Mouse (Mus musculus) limb, embryonic 15.5 days (tissue): ENCODE data around the gene Wnt10b. TPM values are rescaled to one million over a fixed set of nuclear protein-coding genes. Genes with fewer than 3 reads are reported as not detected.
"Not testable (repeated sequence)": the region's sequence is repeated elsewhere in the genome, so short reads cannot be mapped to it uniquely, and the experiment has no call there.

Experiments used
- ATAC-seq: fragments of 200-750 bp; cut with Nextera tagmentation; 2 replicates; pipeline ENCODE4 v1.8.0; 2017; ENCODE audit warnings: low read depth, moderate TSS enrichment; ENCODE audit not compliant: insufficient number of reproducible peaks, low FRiP score, low TSS enrichment
- H3K27ac ChIP-seq: fragments of 300-500 bp; sonication (generic); 2 replicates; pipeline ENCODE4 v1.5.1; 2015; ENCODE audit warnings: moderate library complexity, mild to moderate bottlenecking, inconsistent platforms
- H3K27me3 ChIP-seq: fragments of 300-500 bp; sonication (generic); 2 replicates; pipeline ENCODE4 v1.6.1; 2015; ENCODE audit warnings: inconsistent platforms
- H3K36me3 ChIP-seq: fragments of 300-500 bp; sonication (generic); 2 replicates; pipeline ENCODE4 v1.6.1; 2015; ENCODE audit warnings: inconsistent platforms
- H3K4me1 ChIP-seq: fragments of 300-500 bp; sonication (generic); 2 replicates; pipeline ENCODE4 v1.6.1; 2015; ENCODE audit warnings: inconsistent platforms
- H3K4me2 ChIP-seq: fragments of 300-500 bp; sonication (generic); 2 replicates; pipeline ENCODE4 v1.6.1; 2015; ENCODE audit warnings: mild to moderate bottlenecking, inconsistent platforms
- H3K4me3 ChIP-seq: fragments of 300-500 bp; sonication (generic); 2 replicates; pipeline ENCODE4 v1.5.1; 2015; ENCODE audit warnings: mild to moderate bottlenecking, inconsistent platforms
- H3K9ac ChIP-seq: fragments of 300-500 bp; sonication (generic); 2 replicates; pipeline ENCODE4 v1.6.1; 2015; ENCODE audit warnings: inconsistent platforms
- H3K9me3 ChIP-seq: fragments of 300-500 bp; sonication (generic); 2 replicates; pipeline ENCODE4 v1.6.1; 2016; ENCODE audit warnings: inconsistent platforms
- WGBS: fragments of 180-500 bp; shearing (Covaris S2); methylation state at CpG from one replicate; pipeline ENCODE4 v1.1.7; 2015; 5-methylcytosine and 5-hydroxymethylcytosine counted together
- polyA plus RNA-seq: library from polyadenylated mRNA; unstranded; fragments of >200 nt; fragmentation: Nextera tagmentation; extraction: Ambion mirVana; gene quantifications from 2 replicates; pipeline ENCODE4 v1.2.1, GENCODE M21; 2015

Gene Wnt10b
- polyA plus RNA-seq = 6.0 and 7.0 TPM in 2 replicates

DNA sequence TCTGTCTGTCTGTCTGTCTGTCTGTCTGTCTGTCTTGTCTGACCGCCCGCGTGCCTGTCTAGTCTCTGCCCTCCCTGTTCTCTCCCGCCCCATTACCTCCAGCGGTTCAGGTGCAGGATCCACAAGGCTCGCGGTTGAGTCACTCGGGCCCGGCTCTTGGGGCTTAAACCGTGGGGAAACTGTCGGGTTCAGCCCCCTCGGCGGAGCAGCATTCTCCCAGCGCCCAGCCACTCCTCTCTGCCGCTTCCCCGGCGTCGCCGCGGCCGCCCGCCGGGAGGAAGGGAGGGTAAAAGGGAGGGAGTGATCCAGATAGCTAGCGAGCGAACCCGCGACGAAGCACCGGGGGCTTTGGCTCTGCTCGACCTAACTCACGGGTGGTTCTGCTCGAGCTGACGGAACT is at the start of gene Wnt10b:
Gene Wnt10b, minus strand, starts transcription at position 389 of the 400 bp plus-strand sequence.
- Histone ChIP-seq H3K27ac (peak within 1 kb of the TSS; percentile 75), H3K36me3 (no peaks in the 10 kb centered on the region), H3K4me2 (peak within 1 kb of the TSS; percentile 49), H3K4me3 (peak within 1 kb of the TSS; percentile 37), H3K9me3 (no peaks in the 10 kb centered on the region), H3K4me1 (peaks cover 58% of the 10 kb centered on the region), H3K9ac (peak within 1 kb of the TSS; percentile 17; the same call in 1 of the 2 replicates), H3K27me3 (peaks cover 97% of the 10 kb centered on the region)
- under 1% methylated on average over 24 of the region's 33 CpGs for WGBS
- ATAC-seq = no peak

DNA sequence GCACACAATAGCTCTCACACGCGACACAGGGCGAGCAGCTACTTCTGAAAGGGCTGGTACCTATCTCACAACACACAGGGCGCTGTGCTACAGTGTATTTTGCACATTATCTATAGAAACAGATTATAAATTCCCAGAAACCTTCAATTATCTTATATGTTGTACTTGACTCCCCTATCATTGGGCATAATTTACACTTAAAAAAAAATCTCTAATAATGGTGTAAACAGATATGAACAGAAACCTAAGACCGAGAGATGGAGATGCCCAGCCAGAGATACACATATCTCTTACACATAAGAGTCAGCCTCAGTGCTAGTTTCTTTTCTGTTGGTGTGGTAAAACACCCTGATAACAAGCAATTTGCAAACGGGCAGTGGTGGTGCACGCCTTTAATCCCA is 49.7 kb upstream of the Wnt10b start:
- no peaks in the 10 kb centered on the region for H3K27me3 ChIP-seq
- peaks cover 47% of the 10 kb centered on the region for H3K36me3 ChIP-seq
- WGBS = 91% methylated on average over 7 of the region's 7 CpGs

DNA sequence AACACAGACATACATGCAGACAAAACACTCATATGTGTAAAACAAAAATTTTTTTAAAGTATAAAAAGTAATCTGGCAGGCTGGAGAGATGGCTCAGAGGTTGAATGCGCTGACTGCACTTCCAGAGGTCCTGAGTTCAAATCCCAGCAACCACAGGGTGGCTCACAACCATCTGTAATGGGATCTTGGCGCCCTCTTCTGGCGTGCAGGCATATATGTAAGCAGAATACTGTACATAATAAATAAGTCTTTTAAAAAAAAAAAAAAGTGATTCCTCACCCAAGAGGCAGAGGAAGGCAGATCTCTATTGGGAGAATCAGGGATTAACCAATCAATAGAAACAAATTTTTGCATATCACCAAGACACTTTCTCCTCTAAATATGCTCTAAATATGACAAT is 45.5 kb upstream of the Wnt10b start:
- Histone ChIP-seq H3K36me3 (peaks cover 68% of the 10 kb centered on the region), H3K9me3 (no peaks in the 10 kb centered on the region), H3K4me2 (no peak overlapping the region), H3K4me1 (no peaks in the 10 kb centered on the region), H3K9ac (no peak overlapping the region), H3K27ac (no peak overlapping the region), H3K27me3 (no peaks in the 10 kb centered on the region), H3K4me3 (no peak overlapping the region)
- no peak for ATAC-seq
- 72% methylated on average over 3 of the region's 3 CpGs for WGBS

More for the DNA sequence above, 49.7 kb upstream of the Wnt10b start:
- no peaks in the 10 kb centered on the region for H3K9me3 ChIP-seq
- H3K4me3 ChIP-seq = no peak overlapping the region
- H3K27ac ChIP-seq = no peak overlapping the region
- no peak overlapping the region for H3K9ac ChIP-seq
- ATAC-seq = no peak
- peaks cover 17% of the 10 kb centered on the region for H3K4me1 ChIP-seq
- H3K4me2 ChIP-seq = no peak overlapping the region

DNA sequence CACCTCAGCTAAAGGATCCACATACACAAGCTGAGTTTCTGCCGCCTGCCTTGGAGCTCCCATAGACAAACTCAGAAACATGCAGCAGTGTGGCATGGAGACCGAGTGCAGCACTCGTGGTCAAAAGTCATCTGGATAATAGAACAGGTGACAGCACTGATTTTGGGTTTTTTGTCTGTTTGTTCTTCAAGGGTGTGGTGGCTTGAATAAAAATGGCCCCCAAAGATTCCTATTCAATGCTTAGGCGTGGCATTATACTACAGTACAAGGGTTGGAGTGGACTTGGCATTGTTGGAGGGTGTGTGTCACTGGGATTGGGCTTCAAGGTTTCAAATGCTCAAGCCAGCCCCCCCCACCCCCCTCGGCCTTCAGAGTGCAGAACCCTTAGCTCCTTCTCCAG is 44.2 kb upstream of the Wnt10b start:
- ATAC-seq = no peak

DNA sequence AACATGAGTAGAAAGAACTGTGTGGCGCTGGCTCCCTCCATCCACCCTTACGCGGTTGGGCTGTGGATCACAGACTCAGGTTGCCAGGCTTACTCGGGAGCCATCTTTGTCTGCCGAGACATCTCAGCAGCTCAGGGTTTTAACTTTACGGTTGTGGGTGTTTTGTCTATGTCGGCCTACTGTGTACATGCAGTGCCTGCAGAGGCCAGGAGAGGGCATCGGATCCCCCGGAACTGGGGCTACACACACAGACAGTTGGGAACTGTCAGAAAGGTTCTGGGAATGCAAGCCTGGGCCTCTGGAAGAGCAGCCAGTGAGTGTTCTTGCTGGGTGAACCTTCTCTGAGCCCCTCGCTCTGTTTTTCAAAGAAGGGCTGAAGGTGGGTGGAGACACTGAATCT is 43.5 kb upstream of the Wnt10b start:
- H3K4me2 ChIP-seq = no peak overlapping the region
- WGBS = 37% methylated on average over 10 of the region's 10 CpGs
- no peak overlapping the region for H3K9ac ChIP-seq
- no peaks in the 10 kb centered on the region for H3K9me3 ChIP-seq
- no peaks in the 10 kb centered on the region for H3K4me1 ChIP-seq
- ATAC-seq = no peak
- H3K4me3 ChIP-seq = no peak overlapping the region
- H3K27me3 ChIP-seq = no peaks in the 10 kb centered on the region
- H3K27ac ChIP-seq = no peak overlapping the region
- H3K36me3 ChIP-seq = peaks cover 64% of the 10 kb centered on the region

More for the DNA sequence above, 44.2 kb upstream of the Wnt10b start:
- no peaks in the 10 kb centered on the region for H3K4me1 ChIP-seq
- peaks cover 60% of the 10 kb centered on the region for H3K36me3 ChIP-seq
- H3K9me3 ChIP-seq = no peaks in the 10 kb centered on the region
- WGBS = 91% methylated on average over 5 of the region's 5 CpGs
- H3K4me3 ChIP-seq = no peak overlapping the region
- no peak overlapping the region for H3K27ac ChIP-seq
- no peak overlapping the region for H3K9ac ChIP-seq
- H3K27me3 ChIP-seq = no peaks in the 10 kb centered on the region
- H3K4me2 ChIP-seq = no peak overlapping the region

DNA sequence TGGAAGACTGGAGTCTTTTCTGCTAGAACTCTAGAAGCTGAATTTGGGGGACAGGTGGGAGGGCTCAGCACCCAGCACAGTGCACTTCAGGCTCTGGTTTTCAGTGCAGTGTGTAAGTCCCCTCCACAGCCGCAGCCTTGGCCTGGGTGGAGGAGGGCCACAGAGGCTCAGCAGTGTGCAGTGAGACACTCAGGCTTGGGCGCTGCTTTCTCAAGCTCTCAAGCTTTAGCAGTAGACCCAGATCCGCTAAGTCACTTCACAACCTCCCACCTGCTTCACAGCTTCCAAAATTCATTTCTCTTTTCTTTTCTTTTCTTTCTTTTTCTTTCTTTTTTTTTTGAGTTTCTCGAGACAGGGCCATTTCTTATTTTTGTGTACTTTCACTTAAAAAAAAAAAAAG is 43.0 kb upstream of the Wnt10b start:
- no peaks in the 10 kb centered on the region for H3K9me3 ChIP-seq
- no peaks in the 10 kb centered on the region for H3K27me3 ChIP-seq
- no peak for ATAC-seq
- H3K27ac ChIP-seq = no peak overlapping the region
- H3K36me3 ChIP-seq = peaks cover 64% of the 10 kb centered on the region
- 87% methylated on average over 4 of the region's 4 CpGs for WGBS
- no peak overlapping the region for H3K4me3 ChIP-seq
- H3K9ac ChIP-seq = no peak overlapping the region
- H3K4me2 ChIP-seq = no peak overlapping the region
- no peaks in the 10 kb centered on the region for H3K4me1 ChIP-seq

DNA sequence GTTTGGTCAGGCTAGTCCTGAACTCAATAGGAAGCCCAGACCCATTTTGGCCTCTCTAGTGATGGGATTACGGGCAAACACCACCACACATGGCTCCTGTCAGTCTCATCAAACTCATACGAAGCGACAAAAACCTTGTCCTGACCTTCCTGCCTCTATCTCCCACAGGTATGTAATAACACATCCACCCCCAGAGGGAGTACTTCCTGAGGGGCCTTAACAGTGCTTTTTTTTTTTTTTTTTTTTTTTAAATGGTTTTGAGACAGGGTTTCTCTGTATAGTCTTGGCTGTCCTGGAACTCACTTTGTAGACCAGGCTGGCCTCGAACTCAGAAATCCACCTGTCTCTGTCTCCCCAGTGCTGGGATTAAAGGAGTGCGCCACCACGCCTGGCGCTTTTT is 40.2 kb upstream of the Wnt10b start:
- Histone ChIP-seq H3K9ac (no peak overlapping the region), H3K36me3 (peaks cover 61% of the 10 kb centered on the region), H3K27me3 (no peaks in the 10 kb centered on the region), H3K27ac (no peak overlapping the region), H3K4me3 (no peak overlapping the region), H3K4me1 (no peaks in the 10 kb centered on the region), H3K9me3 (no peaks in the 10 kb centered on the region), H3K4me2 (no peak overlapping the region)
- 95% methylated on average over 7 of the region's 7 CpGs for WGBS
- ATAC-seq = no peak

DNA sequence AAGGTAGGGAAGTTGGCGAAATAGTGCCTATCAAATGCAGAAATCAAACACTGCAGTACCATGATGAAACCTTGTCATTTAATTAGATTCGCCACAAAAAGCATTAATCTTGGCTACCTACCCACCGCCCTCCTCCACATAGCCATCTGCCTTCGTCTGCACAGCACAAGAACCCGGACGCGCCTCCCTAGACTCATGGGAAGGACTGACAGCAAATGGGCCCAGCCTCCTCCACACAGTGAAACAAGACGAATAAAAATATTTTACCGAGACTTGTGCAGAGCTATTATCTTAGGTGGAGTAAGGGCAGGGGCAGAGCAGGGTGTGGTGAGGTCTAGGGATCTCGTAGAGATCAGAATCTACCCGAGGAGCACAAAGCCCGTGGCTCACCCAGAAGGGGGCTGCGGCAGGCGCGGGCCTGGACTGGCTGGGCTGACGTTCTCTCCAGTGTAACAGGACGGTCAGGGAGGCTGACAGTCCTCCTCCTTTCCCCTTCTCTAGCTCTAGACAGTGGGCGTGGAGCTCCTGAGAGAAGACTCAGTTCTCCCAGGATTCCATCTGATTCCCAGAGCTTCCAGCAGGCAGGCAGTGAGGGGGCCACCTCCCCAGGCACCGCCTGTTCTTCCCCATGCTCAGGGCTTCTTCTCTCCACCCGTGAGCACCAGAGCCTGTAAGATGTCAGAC is 34.9 kb upstream of the Wnt10b start:
- Histone ChIP-seq H3K36me3 (peaks cover 57% of the 10 kb centered on the region), H3K27me3 (peaks cover 35% of the 10 kb centered on the region), H3K4me2 (no peak overlapping the region), H3K4me1 (peaks cover 8% of the 10 kb centered on the region), H3K4me3 (no peak overlapping the region), H3K9me3 (no peaks in the 10 kb centered on the region), H3K9ac (no peak overlapping the region), H3K27ac (no peak overlapping the region)
- no peak for ATAC-seq
- WGBS = 85% methylated on average over 20 of the region's 20 CpGs

DNA sequence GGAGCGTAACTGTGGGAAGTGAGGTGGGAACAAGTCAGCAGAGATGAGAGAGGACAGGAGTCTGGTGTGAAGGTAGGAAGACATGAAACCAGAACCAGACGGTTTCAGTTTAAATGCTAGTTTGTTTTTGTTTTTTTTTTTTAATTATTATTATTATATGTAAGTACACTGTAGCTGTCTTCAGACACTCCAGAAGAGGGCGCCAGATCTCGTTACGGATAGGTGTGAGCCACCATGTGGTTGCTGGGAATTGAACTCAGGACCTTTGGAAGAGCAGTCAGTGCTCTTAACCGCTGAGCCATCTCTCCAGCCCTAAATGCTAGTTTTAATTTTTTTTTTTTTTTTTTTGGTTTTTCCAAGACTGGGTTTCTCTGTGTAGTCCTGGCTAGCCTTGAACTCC is 32.3 kb upstream of the Wnt10b start:
- not testable (repeated sequence) for H3K9ac ChIP-seq, H3K4me2 ChIP-seq, H3K9me3 ChIP-seq, H3K27ac ChIP-seq, H3K4me3 ChIP-seq, ATAC-seq
- peaks cover 62% of the 10 kb centered on the region for H3K27me3 ChIP-seq
- H3K36me3 ChIP-seq = peaks cover 42% of the 10 kb centered on the region
- peaks cover 33% of the 10 kb centered on the region for H3K4me1 ChIP-seq
- WGBS = 72% methylated on average over 6 of the region's 6 CpGs

DNA sequence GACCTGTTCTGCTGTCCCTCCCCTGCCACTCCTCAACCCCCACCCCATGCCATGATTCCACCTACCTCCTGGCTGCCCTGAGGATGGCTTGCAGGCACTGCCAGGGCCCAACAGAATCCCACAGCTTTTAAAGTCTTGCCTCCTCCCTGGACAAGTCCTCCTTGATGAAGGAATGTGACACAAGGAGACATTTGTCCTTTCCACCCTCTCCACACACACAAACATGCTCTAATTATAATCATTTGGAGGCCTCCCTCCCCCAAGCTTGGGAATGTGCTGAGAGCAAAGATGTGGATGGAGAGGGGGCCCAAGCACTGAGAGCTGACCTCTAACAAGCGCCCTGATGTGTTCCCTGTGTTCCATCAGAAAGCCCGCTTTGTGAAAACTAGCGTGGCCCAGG is 31.4 kb upstream of the Wnt10b start, which contains the start of gene Ddn:
Gene Ddn, minus strand, starts transcription at position 101 of the 400 bp plus-strand sequence.
- ATAC-seq = no peak
- H3K27ac ChIP-seq = no peak within 1 kb of the TSS
- peak within 1 kb of the TSS; percentile 73 for H3K4me2 ChIP-seq
- peaks cover 40% of the 10 kb centered on the region for H3K4me1 ChIP-seq
- H3K36me3 ChIP-seq = peaks cover 37% of the 10 kb centered on the region
- no peaks in the 10 kb centered on the region for H3K9me3 ChIP-seq
- H3K27me3 ChIP-seq = peaks cover 70% of the 10 kb centered on the region
- H3K4me3 ChIP-seq = peak within 1 kb of the TSS; percentile 45
- H3K9ac ChIP-seq = no peak within 1 kb of the TSS
- 48% methylated on average over 3 of the region's 3 CpGs for WGBS

DNA sequence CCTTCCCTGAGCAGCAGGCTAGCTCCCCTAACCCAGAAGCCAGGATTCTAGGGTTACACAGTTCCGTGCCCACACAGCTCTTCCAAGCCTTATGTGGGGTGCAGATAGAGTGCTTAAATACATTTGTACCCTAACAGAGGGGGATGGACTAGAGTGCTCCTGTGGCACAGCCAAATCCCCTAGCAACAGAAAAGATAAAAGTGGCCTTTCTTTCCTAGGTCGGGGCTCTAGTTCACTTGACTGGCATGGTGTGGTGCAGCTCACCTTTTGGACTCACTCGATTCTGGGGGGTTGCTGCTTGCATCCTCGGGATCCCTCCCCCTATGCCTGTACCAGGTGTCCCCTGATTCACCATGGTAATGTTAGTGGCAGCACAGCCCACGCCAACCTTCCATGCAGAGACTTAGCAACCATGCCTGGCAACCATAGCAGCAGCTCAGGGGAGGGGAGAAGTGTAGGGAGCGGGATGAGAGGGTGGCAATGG is 30.7 kb upstream of the Wnt10b start:
- Histone ChIP-seq H3K27ac (no peak overlapping the region), H3K4me2 (peak overlapping the region; percentile 73; the same call in 1 of the 2 replicates), H3K9ac (no peak overlapping the region), H3K4me1 (peaks cover 42% of the 10 kb centered on the region), H3K36me3 (peaks cover 30% of the 10 kb centered on the region), H3K9me3 (no peaks in the 10 kb centered on the region), H3K27me3 (peaks cover 77% of the 10 kb centered on the region), H3K4me3 (peak overlapping the region; percentile 45; the same call in 1 of the 2 replicates)
- no peak for ATAC-seq
- WGBS = 9% methylated on average over 6 of the region's 6 CpGs

DNA sequence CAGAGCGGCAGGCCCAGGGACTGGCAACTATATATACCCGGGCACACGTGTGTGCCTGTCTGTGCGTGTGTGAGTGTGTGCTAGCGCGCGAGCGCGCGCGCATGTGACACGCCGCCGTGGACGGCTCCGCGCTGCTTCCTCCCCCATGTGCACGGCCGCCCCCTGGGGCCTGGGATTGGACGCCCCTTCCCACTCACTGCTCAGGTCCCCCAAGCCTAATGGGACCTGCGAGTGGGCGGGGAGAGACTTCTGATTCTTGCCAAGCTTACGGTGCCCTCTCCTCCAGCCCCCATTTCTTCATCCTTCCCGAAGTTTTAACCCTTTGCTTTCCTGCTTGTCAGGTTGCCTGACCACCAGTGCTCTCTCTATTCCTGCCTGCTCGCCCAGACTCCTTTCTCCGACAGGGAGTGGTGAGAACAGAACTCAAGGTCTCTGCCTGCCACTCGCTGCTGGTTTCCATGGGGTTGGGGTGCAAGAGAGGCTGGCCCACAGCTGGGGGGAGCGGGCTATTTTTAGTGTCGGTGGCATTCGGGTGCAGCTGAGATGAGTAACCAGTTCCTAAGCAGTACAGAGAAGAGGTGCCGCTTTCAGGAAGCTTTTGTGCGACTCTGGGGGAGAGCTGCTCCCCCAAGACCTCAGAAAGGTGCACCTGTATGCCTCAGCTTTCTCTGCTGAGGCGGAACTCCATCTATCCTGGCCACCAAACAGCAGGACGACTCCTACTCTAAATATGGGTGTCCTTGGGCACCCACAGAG is 30.1 kb upstream of the Wnt10b start:
- ATAC-seq = no peak
- peak overlapping the region; percentile 73 for H3K4me2 ChIP-seq
- no peak overlapping the region for H3K9ac ChIP-seq
- WGBS = 1% methylated on average over 30 of the region's 34 CpGs
- H3K4me1 ChIP-seq = peaks cover 42% of the 10 kb centered on the region
- peak overlapping the region; percentile 45 for H3K4me3 ChIP-seq
- no peaks in the 10 kb centered on the region for H3K9me3 ChIP-seq
- H3K36me3 ChIP-seq = peaks cover 24% of the 10 kb centered on the region
- no peak overlapping the region for H3K27ac ChIP-seq
- peaks cover 83% of the 10 kb centered on the region for H3K27me3 ChIP-seq
